Mouse (Mus musculus) CH12F3 (cell line): Measurements from ENCODE around the gene Nrbp1.

ENCODE experiments used
- in situ Hi-C: fragments of 300-500 bp; cut with MboI; formaldehyde crosslinking; loops from 2 replicates; pipeline ENCODE4 v1.14.3; 2020; ENCODE audit warnings: low sequenced_read_pairs

Nrbp1 gene

DNA sequence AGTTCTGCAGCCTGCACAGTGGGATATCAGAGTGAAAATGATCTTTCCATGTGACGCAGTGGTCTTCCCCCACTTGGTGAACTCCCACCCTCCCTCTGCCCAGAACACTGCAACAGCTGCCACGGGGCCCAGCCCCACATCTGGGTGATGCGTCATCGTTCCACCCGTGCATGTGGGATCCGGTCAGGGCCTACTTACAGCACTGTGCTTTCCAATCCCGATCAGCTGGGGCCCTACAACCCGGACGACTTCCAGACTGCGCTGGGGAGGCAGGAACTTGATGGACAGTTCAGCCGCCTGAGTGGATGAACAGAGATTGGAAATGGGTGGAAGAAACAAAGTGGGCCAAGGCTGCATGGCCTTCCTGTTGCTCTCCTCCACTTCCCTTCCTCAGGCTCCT, 17.0 kb downstream of the Nrbp1 start:
- in situ Hi-C loops: no loop called here

- in situ Hi-C loops: no loop called here
Measured at GRCm38 (mm10) chr5:31266101-31266500, 25.4 kb downstream of the Nrbp1 start.

- in situ Hi-C loops: no loop called here
Measured at GRCm38 (mm10) chr5:31267686-31268085, 27.0 kb downstream of the Nrbp1 start.

DNA sequence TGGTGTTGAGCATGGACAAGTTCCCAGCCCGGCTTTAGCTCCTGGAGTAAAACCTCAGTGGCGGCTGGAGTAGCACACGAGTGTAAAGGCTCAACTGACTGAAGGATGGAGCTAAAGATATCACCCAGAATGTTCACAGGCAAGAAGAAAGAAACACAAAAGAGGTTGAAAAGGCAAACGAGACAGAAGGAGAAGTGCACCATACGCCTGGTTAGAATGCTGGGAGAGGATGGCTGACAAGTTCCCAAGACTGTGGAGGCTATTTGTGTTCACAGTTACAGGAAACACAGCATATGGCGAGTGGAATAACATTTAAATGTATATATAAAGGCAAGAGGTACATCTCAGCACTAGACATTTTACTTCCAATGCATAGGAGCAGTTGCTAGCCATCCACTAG, 32.4 kb downstream of the Nrbp1 start:
- in situ Hi-C loops: no loop called here

GRCm38 (mm10) chr5:31279245-31279988, 38.8 kb downstream of the Nrbp1 start:
- in situ Hi-C loops: no loop called here

DNA sequence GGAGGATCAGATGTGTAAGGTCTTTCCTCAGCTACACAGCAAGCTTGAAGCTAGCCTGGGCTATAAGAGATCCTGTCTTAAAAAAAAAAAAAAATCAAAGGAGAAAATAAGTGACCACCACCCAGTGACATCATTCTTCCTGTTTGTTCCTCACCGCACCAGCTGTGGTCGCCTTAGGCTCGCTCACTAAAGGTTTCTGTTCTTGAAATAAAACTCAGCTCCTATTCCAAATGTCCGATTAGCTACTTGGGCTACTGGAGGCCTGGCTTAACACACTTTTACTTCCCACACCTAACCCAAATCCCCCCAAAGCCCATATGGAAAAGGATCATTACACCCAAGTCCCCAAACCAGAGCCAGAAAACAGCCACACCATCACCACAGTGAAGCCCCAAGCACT, 47.6 kb downstream of the Nrbp1 start:
- in situ Hi-C loops: no loop called here

DNA sequence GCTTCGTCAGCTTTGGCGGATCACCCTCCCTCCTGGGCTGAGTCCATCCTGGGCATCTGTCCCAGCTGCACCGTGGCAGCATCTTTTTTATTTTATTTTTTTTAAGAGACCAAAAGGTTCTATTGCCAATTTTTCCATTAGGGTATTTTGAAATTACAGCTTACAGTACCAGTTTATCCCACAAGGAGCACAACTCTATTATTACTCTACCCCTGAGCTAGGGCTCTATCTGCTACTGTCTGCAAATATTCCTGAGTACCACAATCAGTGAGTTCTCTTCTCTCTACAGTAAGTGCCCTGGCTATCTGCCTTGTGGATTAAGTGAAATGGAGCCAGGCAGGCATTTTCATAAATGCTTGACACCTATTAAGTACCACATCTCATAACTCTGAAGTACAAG, 48.0 kb downstream of the Nrbp1 start:
- in situ Hi-C loops: no loop called here

DNA sequence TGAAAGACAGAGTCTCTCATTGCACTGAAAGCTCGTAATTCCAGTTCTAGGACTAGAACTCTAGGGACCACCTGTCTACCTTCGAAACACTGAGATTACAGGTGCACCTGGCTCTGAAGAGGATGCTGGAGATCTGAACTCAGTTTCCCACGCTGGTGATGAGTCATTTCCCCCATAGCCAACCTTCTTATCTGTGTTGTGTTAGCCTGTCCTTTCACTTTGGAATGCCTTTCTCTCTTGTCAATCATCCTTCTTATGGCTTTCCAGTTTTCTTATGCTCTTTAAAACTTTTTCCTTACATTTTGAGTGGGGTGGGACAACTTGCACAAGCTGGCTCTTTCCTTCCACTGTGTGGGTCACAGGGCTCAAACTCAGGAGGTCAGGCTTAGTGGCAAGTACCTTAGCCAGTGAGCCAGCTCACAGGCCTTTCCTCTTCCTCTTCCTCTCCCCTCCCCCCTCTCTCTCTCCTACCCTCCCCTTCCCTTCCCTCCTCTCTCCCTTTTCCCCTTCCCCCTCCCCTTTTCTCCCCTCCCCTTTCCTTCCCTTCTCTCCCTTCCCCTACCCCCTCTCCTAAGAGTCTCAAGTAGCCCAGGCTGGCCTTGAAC, 49.1 kb downstream of the Nrbp1 start:
- in situ Hi-C loops: no loop called here

DNA sequence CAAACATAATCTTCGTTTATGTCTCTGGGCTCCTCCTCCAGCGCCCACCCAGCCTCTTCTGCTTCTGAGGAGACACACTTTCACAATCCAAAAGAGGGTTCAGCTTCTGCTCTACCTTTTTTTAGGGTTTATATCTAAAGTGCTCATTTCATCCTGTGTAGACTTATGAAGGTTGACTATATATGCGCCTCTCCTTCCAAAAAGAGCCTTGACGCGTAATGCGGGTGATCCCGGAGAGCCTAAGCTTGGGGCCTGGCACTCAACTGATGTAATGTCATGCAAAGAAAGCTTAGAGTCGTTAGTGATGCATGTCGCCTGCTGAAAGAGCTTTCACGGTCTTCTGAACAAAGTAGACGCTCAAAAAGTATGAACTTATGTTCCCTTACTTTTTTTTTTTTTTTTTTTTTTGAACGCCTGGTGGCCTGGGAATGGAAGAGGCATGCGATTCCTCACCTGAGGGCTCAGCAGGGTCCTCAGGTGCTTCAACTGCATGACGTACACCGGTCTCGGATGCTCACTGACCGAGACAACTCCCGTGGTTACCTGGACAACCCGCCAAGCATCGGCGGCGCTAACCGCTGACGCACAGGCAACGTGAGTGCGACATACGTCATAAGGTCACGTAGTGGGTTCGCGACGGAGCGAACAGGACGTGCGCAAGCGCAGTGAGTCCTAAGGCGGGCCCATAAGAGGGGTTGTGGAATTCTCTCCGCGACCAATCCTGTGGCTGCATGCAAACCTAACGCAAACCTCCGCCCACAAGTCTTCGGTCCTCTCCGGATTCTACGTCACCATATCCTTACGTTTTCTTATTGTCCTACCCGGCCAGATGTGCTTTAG, 50.1 kb downstream of the Nrbp1 start, which contains the start of gene Ift172:
Gene Ift172, minus strand, starts transcription at position 596 of the 840 bp plus-strand sequence.
- in situ Hi-C loops: no loop called here

DNA sequence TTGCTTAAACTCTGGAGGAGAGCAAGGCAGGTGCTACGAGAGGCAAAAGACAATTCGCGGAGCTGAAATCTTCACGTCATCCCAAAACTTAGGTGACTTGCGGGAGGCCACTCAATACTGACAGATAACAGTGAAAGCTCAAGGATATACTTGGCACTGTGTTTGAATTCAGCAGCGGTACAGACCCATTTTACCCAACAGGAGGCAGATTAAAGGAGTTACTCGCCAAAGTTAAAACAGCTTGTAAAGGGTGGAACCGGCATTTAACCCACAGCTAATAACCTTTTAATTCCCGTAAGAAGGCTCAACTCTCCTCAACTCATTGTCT, 50.7 kb downstream of the Nrbp1 start:
- in situ Hi-C loops: no loop called here

GRCm38 (mm10) chr5:31294964-31295605, 54.4 kb downstream of the Nrbp1 start:
- in situ Hi-C loops: no loop called here

DNA sequence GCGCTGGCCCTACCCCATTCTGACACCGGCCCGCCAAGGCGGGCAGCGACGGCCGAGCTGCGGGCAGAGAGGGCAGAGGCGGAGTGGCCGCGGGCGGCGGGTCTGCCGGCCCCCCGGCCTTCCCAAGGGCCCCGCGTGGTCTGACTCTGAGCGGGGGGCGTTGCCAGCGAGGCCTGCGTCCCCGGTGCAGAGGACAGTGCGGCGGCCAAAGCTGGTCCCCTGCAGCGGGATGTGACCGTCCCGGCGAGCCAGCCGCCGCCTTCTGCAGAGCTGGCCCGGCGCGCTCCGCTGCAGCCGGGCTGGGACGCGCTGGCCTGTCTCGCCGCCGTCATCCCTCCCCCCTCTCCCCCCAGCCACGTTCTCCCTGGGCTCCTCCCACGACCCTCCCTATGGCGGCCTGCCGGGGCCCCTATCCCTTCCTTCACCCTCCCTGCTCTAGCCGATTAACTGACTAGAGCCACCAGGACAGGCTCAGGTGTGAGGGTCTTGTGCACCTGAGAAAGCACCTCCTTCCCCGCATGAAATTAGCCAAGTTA, 55.0 kb downstream of the Nrbp1 start, which contains the start of gene Fndc4:
Gene Fndc4, minus strand, starts transcription at position 475 of the 536 bp plus-strand sequence.
- in situ Hi-C loops: no loop called here

DNA sequence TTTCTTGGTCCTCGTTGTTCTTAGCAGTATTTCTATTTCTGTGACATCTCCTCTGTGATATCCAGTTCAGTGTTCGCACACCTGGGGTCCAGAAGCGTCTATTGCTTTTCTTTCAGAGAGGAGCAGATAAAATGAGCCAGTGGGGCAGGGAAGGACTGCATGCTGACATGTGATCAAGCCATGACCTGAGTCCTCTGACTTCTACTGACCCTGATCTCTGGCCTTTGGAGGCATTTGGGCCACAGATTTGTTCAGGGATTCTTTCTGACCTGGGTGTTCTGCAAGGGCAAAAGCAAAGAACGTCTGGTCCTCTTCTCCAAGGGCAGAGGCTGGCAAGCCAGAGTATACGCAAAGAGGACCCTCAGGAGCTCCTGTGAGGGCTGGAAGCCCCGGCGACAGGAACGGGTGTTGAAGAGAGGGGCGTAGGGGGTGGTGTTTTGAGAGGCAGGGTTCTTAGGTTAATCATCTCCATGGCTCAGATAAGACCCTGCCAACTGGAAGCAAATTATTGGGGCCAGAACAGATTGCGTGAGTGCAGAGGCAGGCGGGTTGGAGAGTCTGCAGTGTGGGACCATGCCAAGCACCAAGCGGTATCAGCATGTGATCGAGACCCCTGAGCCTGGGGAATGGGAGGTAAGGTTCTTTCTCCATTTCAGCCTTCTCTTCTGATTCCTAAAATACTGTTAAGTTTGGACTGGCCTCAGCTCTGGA, 56.5 kb downstream of the Nrbp1 start, which contains the start of gene Gckr:
Gene Gckr, plus strand, starts transcription at position 397 of the 711 bp plus-strand sequence.
- in situ Hi-C loops: no loop called here

- in situ Hi-C loops: no loop called here
Measured at GRCm38 (mm10) chr5:31297981-31298380, 57.3 kb downstream of the Nrbp1 start.

- in situ Hi-C loops: no loop called here
Measured at GRCm38 (mm10) chr5:31298486-31298885, 57.8 kb downstream of the Nrbp1 start.
